Mouse (Mus musculus) kidney, adult 11 months (tissue): ENCODE results near the gene Lamc3.

Experiments
- DNase-seq: peaks from one replicate; pipeline ENCODE4 v3.0.0; 2022

Lamc3 gene

DNA sequence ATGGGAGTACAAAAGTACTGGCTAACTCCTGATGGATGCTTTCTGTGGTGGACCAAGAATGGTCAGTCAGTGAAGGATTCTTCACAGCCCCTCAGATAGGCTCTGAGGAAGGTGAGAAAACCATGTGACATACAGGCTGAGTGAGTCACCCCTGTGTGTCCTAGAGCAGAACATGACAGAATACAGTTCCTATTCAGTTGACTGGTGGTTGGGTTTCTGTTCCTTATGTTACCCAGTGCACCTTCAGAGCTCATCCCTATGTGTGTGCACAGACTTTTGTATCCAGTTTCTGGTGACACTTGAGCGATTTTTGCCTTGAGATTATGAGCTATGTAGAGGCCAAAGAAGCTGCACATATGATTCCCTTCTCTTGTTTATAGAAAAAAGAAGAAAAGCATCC, 100.7 kb downstream of the Lamc3 start:
- no peak for DNase-seq

DNA sequence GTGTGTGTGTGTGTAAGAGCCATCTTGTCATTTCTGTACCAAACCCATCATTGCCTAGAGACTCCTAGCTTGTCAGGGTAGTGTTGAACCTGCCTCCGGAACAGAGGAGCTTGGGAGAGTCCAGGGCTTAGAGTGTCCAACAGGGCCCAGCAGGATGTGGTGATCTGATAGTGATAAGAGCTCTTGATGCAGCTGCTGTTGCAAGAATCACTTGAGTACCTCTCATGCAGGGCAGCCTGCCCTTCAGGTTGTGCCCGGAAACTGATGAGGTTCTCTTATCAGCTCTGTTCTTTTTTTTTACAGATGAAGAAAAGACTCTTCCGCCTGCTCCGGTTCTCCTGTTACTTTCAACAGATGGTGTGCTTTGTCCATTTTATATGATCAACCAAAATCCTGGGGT, 103.9 kb downstream of the Lamc3 start:
- no peak for DNase-seq

DNA sequence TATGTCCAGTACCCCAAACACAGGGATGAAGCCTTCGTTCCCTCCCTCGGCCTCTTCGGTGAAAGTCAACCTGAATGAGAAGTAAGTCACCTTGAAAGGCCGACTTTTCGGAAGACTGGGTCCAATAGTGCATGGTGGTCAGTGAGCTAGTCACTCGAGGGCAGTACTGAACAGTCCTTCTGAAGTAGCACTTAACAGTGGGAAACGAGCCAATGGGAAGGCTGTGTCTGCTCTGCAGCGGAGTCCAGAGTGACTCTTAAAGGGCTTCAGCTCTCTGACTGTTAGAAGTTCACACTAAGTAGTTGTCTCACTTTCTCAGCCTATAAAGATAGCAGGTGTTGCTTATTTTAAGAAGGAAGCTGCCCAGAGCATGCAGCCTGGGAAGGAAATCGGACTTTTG, 107.8 kb downstream of the Lamc3 start:
- no peak for DNase-seq

DNA sequence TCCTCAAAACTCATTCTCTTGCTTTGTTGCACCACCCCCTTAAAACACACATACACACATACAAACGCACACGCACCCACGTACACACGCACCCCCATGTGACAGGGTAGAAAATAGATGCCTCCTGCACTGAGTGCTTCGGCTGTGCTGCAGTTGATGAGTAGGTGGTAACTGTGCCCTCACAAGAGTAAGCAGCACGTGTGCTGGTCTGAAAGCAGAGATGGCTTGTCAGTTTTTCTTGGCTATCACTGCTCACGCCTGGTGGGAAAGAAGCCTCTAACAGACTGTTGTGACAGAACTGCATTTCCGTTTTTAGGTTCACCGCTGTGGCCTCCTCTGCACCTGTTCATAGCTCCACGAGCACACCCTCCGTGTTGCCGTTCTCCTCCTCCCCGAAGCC, 109.0 kb downstream of the Lamc3 start:
- DNase-seq: no peak
